Mouse (Mus musculus): ENCODE data around the gene Rapsn.
A peak's percentile ranks its signal among the peaks of the same experiment; 100 is the strongest.

Gene Rapsn

DNA sequence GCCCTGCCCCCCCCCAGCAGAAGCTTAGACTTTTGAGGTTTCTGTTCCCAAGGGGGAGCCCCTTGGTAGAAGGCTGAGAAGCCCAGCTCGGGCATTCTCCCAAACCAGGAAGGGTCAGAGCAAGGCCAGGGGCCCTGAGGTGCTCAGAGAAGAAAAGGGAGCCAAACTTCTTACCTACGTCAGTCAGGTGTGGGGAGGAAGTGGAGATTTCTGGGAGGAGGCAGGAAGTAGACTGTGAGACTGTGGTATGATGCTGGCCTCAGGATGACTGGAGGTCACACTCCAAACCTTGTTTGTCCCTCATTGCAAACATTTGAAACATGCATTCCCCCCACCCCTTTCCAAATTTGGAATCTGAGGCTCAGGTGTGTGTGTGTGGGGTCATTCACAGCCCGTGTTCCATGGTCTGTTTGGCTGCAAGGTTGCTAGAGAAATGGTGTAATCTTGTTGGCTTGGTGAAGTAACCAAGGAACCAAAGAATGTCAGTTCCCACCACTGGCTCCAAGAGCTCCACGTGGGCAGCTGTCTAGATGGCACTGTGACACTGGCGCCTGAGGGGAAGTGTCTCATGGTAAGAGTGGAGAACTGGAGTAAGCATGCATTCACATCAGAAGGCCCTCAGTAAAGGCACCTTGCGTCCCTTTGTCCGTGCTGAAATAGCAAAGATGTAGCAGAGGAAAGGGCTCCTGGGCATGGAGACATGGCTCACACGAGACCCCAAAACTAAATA lies 45.5 kb downstream of the Rapsn start:
- DNase-seq (ENCODE audit: low spot score in 2 of 2) = no peak

GRCm38 (mm10) chr2:91081775-91082695 lies 46.6 kb downstream of the Rapsn start, which contains the start of gene Spi1:
Spi1 (plus strand) TSS chr2:91082390.
- DNase-seq (ENCODE audit: low spot score in 2 of 2) = no peak

DNA sequence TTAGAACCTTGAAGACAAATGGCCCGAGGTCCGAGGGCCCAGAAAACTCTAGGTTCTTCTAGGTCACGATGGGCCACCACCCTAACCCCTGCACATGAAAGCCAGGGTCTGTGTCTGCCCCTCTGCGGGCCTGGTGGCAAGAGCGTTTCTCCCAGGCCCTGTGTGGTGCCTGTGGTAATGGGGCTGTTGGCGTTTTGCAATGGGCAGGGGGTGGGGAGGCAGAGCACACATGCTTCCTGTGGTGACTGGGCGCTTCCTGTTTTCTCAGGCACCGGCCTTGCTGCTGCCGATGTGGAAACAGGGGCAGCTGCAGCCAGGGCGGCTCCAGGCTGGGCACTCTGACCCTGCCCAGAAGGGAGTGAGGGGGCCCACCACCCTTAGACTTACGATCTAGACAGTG lies 47.4 kb downstream of the Rapsn start:
- DNase-seq (ENCODE audit: low spot score in 2 of 2) = no peak

GRCm38 (mm10) chr2:91083366-91083940 lies 48.0 kb downstream of the Rapsn start:
- DNase-seq (ENCODE audit: low spot score in 2 of 2) = no peak

GRCm38 (mm10) chr2:91084179-91084820 lies 48.9 kb downstream of the Rapsn start:
- no peak for DNase-seq (ENCODE audit: low spot score in 2 of 2)

- DNase-seq (ENCODE audit: low spot score in 2 of 2) = no peak
Observed at GRCm38 (mm10) chr2:91085494-91086391, 50.3 kb downstream of the Rapsn start.

GRCm38 (mm10) chr2:91086392-91087237 lies 51.2 kb downstream of the Rapsn start:
- no peak for DNase-seq (ENCODE audit: low spot score in 2 of 2)

DNA sequence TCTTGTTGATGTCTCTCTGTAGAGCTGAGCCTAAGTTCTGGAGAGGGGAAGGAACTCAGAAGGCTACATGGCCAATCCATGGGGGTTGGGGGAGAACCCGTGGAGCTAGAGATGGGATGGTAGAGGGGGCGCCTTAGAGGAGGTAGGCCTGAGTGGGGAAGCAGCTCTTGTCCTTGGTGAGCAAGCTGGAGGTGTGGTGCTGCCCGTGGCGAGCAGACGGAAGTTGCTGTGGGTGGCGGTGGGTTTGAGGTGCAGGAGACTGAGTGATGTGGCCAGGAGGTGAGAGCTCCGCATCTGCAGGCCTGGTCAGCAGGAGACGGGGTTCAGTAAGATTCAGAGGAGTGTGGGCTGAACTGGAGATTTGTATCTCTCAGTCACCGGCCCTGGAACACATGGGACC lies 52.0 kb downstream of the Rapsn start:
- DNase-seq (ENCODE audit: low spot score in 2 of 2) = no peak

DNA sequence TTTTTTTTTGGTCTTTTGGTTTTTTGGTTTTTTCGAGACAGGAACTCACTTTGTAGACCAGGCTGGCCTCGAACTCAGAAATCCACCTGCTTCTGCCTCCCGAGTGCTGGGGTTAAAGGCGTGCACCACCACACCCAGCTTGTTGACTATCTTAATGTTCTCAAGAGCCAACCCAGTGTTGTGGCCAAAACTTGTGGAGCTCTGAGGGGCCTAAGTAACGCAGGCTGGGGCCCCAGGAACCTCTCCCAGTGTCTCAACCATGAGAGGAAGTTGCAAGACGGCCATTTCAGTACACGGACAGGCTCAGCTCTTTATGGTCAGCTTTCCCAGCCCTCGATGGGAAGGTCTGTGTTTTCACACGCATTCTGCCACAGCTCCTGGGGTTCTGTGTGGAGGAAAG lies 53.6 kb downstream of the Rapsn start:
- no peak for DNase-seq (ENCODE audit: low spot score in 2 of 2)

GRCm38 (mm10) chr2:91090208-91090607 lies 54.8 kb downstream of the Rapsn start:
- peak in 1 of 2 experiments; percentile 23 for DNase-seq (ENCODE audit: low spot score in 2 of 2)

GRCm38 (mm10) chr2:91090827-91091226 lies 55.4 kb downstream of the Rapsn start:
- DNase-seq (ENCODE audit: low spot score in 2 of 2) = no peak

Data from frontal cortex, postnatal 25 days (tissue).